Mouse (Mus musculus) left cerebral cortex, adult 8-10 months (tissue): ENCODE data around the gene Slc35a1. TPM values are rescaled to one million over a fixed set of nuclear protein-coding genes. Genes with fewer than 3 reads are reported as not detected.

Source experiments
- DNase-seq, 2 experiments: peaks; one replicate each; pipeline ENCODE4 v3.0.0; 2022; ENCODE audit warnings: low spot score in 2 of 2
- total RNA-seq, 4 experiments: library from RNA; stranded (reverse); gene quantifications; 2 replicates each; pipeline ENCODE4 v1.2.4; 2022

Slc35a1 gene
- total RNA-seq, 4 experiments from 2014 or later: 20.6 to 23.8 (median 21.5) TPM

GRCm38 (mm10) chr4:34656101-34656500, 31.1 kb downstream of the Slc35a1 start:
- DNase-seq: no peak

- no peak for DNase-seq
Measured at GRCm38 (mm10) chr4:34653179-34653578, 34.1 kb downstream of the Slc35a1 start.

- no peak for DNase-seq
Measured at GRCm38 (mm10) chr4:34644779-34645178, 42.5 kb downstream of the Slc35a1 start.

- no peak for DNase-seq
Measured at GRCm38 (mm10) chr4:34640731-34641130, 46.5 kb downstream of the Slc35a1 start.

GRCm38 (mm10) chr4:34639745-34640364, 47.4 kb downstream of the Slc35a1 start:
- DNase-seq: no peak

GRCm38 (mm10) chr4:34637851-34638250, 49.4 kb downstream of the Slc35a1 start:
- no peak for DNase-seq

DNA sequence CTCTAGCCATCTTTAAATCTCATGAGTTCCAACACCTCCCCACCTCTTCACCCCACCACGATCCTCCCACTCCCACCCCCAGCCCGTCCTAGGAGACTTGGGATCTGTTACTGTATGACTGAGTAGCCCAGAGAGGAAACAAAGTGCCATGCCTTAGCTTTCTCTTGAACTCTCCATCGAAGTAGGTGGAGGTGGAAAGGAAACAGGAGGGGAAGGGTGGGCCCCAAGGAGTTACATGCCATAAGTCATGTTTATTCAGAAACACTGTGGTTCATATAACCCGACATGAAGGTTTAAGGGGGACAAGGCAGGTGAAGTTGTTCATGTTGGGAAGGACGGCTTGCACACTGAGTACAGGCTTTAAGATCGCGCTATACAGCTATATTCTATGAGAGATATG, 49.9 kb downstream of the Slc35a1 start:
- DNase-seq: no peak

DNA sequence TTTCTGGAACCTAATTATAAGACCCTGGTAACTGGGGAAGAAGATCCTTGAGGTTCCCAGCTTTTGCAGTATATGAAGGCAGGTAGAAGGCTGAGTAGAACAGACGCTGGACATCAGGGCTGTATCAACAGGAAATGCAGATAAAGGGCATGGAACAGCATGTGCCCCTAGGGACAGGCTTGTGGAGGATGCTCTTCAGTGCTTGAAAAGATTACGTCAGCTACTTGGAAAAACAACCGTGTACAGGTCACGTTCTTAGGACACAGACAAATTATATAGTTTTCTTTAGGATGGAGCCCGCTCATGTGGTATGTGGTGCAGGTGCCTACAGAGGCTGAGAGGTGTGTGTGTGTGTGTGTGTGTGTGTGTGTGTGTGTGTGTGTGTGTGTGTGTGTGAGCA, 51.2 kb downstream of the Slc35a1 start:
- no peak for DNase-seq

- no peak for DNase-seq
Measured at GRCm38 (mm10) chr4:34634129-34634528, 53.1 kb downstream of the Slc35a1 start.

- DNase-seq: no peak
Measured at GRCm38 (mm10) chr4:34629956-34630355, 57.3 kb downstream of the Slc35a1 start.

GRCm38 (mm10) chr4:34626401-34626800, 60.8 kb downstream of the Slc35a1 start:
- no peak for DNase-seq

GRCm38 (mm10) chr4:34625556-34625955, 61.7 kb downstream of the Slc35a1 start:
- DNase-seq: no peak

DNA sequence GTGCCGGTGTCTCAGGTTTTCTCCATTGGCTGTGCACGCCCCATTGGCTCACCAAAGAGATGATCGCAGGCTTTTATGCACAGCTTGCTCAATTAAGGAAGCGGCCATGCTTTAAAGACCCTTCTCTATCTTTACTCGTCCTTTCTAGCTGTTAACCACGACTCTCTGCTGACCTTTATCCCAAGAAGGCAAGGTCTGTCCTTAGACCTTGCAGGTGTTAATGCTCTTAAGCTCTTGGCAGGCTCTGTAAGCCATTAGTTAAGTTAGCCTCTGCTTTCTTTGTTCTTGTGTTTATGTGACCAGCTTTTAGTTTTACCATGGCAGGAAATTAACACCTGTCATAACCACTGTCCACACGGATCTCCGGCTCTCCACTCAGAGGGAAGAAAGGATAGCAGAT, 71.1 kb downstream of the Slc35a1 start:
- DNase-seq: no peak

- DNase-seq: peak in 1 of 2 experiments; percentile 19
Measured at GRCm38 (mm10) chr4:34615303-34615702, 71.9 kb downstream of the Slc35a1 start.

DNA sequence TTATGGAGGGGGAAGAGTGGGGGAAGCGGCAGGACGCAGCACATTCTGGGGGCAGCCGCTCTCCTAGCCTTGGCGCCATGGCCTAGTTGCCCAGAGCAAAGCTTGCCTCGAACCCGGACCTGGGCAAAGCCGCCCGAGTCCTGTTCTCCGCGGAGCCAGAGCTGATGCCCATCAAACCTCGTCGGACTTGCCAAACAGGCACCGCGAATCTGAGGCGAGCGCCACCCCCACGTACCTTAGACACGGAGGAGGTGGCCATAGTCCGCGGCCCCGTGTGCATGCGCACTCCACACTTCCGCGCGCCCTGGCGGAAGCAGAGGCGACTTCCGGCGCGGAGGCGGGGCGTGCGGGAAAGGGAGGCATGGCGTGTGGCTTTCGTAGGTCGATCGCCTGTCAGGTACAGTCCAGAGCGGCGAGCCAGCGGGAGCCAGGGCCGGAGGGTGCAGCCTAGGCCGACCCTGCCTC, 72.6 kb downstream of the Slc35a1 start, which contains the start of the genes Orc3 and Rars2:
Gene Orc3 (minus strand): TSS at position 315 of the 465 bp plus-strand sequence.
Gene Rars2 (plus strand): TSS at position 328 of the 465 bp plus-strand sequence.
- peak; percentile 82 to 89 for DNase-seq

DNA sequence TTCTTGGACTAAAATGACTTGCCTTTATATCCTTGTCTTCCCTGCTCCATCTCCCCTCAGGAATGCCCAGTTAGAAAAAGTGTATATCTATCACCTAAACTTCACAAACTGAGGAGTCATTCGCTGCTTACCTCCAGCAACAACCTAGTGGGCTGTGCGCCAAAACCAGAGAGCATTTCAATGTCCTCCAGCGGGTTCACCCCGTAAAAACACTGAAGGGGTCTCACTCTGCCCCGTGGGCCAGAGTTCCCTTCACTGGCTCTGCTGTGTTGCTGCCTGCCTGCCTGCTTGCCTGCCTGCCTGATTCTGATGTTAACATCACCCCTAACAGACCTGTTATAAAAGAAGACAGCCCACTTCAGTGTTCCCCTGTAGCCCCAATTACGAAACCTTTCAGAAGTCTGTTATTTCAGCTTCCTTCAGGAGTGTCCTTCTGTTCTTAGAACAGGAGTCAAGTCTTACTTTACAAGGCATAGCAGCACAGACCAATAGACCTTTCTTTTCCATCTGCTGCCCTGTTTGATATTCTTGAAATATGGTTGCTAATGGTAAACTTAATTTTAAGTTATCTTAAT, 73.6 kb downstream of the Slc35a1 start:
- DNase-seq: no peak

Other genes starting within 250 kb of the Slc35a1 start
- gene Akirin2, start 136.5 kb downstream of the Slc35a1 start, total RNA-seq: 100 to 1,000 TPM in 2 of 4 experiments, 10 to 100 TPM in 2; 95.2 to 106 (median 99.5) TPM
- 10 to 100 TPM; 50.4 to 54.8 (median 53.0) TPM for gene Orc3, start 72.5 kb downstream of the Slc35a1 start, total RNA-seq
- 10 to 100 TPM; 31.8 to 37.2 (median 35.3) TPM for gene Rars2, start 72.5 kb downstream of the Slc35a1 start, total RNA-seq
- gene Cfap206, start 42.8 kb upstream of the Slc35a1 start, total RNA-seq: 1 to 10 TPM; 1.4 to 2.6 (median 1.7) TPM
- gene Gm136, start 68.8 kb upstream of the Slc35a1 start, total RNA-seq: under 1 TPM in 3 of 4 experiments, not detected in 1; 0.25 to 0.38 (median 0.28) TPM
- gene Smim8, start 91.0 kb upstream of the Slc35a1 start, total RNA-seq: 10 to 100 TPM; 16.6 to 23.7 (median 21.4) TPM
- gene Zfp292, start 195.5 kb upstream of the Slc35a1 start, total RNA-seq: 10 to 100 TPM; 26.2 to 32.3 (median 29.4) TPM
- under 1 TPM in 1 of 4 experiments, not detected in 3; 0.57 TPM for gene Cga, start 206.3 kb upstream of the Slc35a1 start, total RNA-seq